In genomic region chr12:8936210-8936609, GRCm38 (mm10) we compare ENCODE assay signal across 12 mouse cellular contexts. TPM values are rescaled to one million over a fixed set of nuclear protein-coding genes. Genes with fewer than 3 reads are reported as not detected.
DNase-seq lines count a peak whose midpoint lies in the region; ATAC-seq and TF ChIP-seq lines count a peak whose summit lies in the region.
"Not testable (repeated sequence)": the region's sequence is repeated elsewhere in the genome, so short reads cannot be mapped to it uniquely, and the experiment has no call there.
"Had no signal": no experiment of that assay in that cellular context is flagged by ENCODE, and none has a peak within 500 bp of the region (broad histone marks: within the 10 kb centered on the region; RNA-seq: fewer than 3 reads in every experiment).

No protein-coding gene starts in this region.

- H3K27ac ChIP-seq in MEL (ENCODE audit: control insufficient read depth, low read depth, low read length); gastrocnemius, adult 2 months; kidney, adult 2 months (ENCODE audit: insufficient read depth, low read depth, low read length); liver, adult 2 months (replicated peaks; ENCODE audit: insufficient read depth, low read depth, low read length); midbrain, postnatal 0 days (ENCODE audit: low read depth, low read length); thymus, adult 2 months (ENCODE audit: control insufficient read depth, insufficient read depth, low read length): not testable (repeated sequence)

- H3K36me3 ChIP-seq in MEL (ENCODE audit: control insufficient read depth in 1 of 2, insufficient read depth in 2 of 2, low read length in 2 of 2) = peaks cover 0 to 26% of the 10 kb centered on the region in 2 experiments; a peak in 3 of 4 replicates
- peaks cover 20% of the 10 kb centered on the region for H3K36me3 ChIP-seq in kidney, adult 2 months (ENCODE audit: control insufficient read depth, insufficient read depth, low read length)
- peaks cover 56% of the 10 kb centered on the region for H3K36me3 ChIP-seq in liver, adult 2 months (ENCODE audit: control insufficient read depth, insufficient read depth, low read length)
- H3K36me3 ChIP-seq in midbrain, postnatal 0 days (ENCODE audit: insufficient read depth, low read length) = peaks cover 39% of the 10 kb centered on the region
- peaks cover 60% of the 10 kb centered on the region for H3K36me3 ChIP-seq in thymus, adult 2 months (ENCODE audit: control insufficient read depth, insufficient read depth, low read length)

- peak; percentile 12 to 38 (median 27); a peak in 4 of 6 replicates for TF ChIP-seq CTCF in MEL (IDR thresholded peaks at IDR 0.05 in 2 of 3, conservative IDR thresholded peaks at IDR 0.05 in 1 of 3; ENCODE audit: control insufficient read depth in 1 of 3, insufficient read depth in 1 of 3, low read depth in 2 of 3, low read length in 3 of 3, poor library complexity in 1 of 3, severe bottlenecking in 1 of 3)
- TF ChIP-seq CTCF in gastrocnemius, adult 2 months (IDR thresholded peaks at IDR 0.05) = peak; percentile 66
- TF ChIP-seq CTCF in kidney, adult 2 months (conservative IDR thresholded peaks at IDR 0.05; ENCODE audit: insufficient read depth, insufficient read length, low read depth, low read length) = 0 out of 2 replicates have a peak, but pooled peaks have one; percentile 15
- TF ChIP-seq CTCF in liver, adult 2 months (IDR thresholded peaks at IDR 0.05; ENCODE audit: low read depth, low read length) = 0 out of 2 replicates have a peak, but pooled peaks have one; percentile 3
- peak; percentile 52 for TF ChIP-seq CTCF in midbrain, postnatal 0 days (IDR thresholded peaks at IDR 0.05)
- TF ChIP-seq CTCF in thymus, adult 2 months (IDR thresholded peaks at IDR 0.05; ENCODE audit: borderline replicate concordance, control insufficient read depth, extremely low read depth, insufficient read depth, low read length, poor library complexity) = not testable (repeated sequence)

- not testable (repeated sequence) for H3K4me3 ChIP-seq in MEL (ENCODE audit: control insufficient read depth in 1 of 2, insufficient read depth in 1 of 2, low read depth in 2 of 2, low read length in 2 of 2); gastrocnemius, adult 2 months; kidney, adult 2 months (ENCODE audit: insufficient read depth, low read depth, low read length); liver, adult 2 months (ENCODE audit: insufficient read depth, low read depth, low read length); midbrain, postnatal 0 days (ENCODE audit: low read depth, low read length); thymus, adult 2 months (ENCODE audit: control insufficient read depth, insufficient read depth, low read length)

- WGBS in kidney, adult 2 months = 65% methylated on average over 4 of the region's 4 CpGs
- WGBS in liver, adult 2 months = 82% methylated on average over 4 of the region's 4 CpGs
- 75% methylated on average over 4 of the region's 4 CpGs for WGBS in midbrain, postnatal 0 days
- WGBS in thymus, adult 2 months = 88% methylated on average over 4 of the region's 4 CpGs

- not testable (repeated sequence) for ATAC-seq in midbrain, postnatal 0 days (ENCODE audit: low FRiP score)

- intact Hi-C loops in gastrocnemius, adult 2 months (cut with DNase I) = loop anchor here (2.0 kb wide), 1 partner anchor 47 kb away; no protein-coding TSS in a partner anchor

- not testable (repeated sequence) for H3K4me1 ChIP-seq in MEL (ENCODE audit: control insufficient read depth in 1 of 2, insufficient read depth in 2 of 2, low read length in 2 of 2); kidney, adult 2 months (ENCODE audit: control insufficient read depth, insufficient read depth, low read length); liver, adult 2 months (ENCODE audit: control insufficient read depth, insufficient read depth, low read length); midbrain, postnatal 0 days (ENCODE audit: insufficient read depth, low read length); thymus, adult 2 months (replicated peaks; ENCODE audit: control insufficient read depth, insufficient read depth, low read length)

- not testable (repeated sequence) for H3K9ac ChIP-seq in MEL (ENCODE audit: control insufficient read depth, low read depth, low read length, poor library complexity, severe bottlenecking); liver, adult 2 months (ENCODE audit: low read depth, low read length); midbrain, postnatal 0 days (replicated peaks; ENCODE audit: low read length, poor library complexity, severe bottlenecking)

- H3K79me2 ChIP-seq in MEL (ENCODE audit: control insufficient read depth, insufficient read depth, low read length, poor library complexity); liver, adult 2 months (ENCODE audit: control insufficient read depth, insufficient read depth, low read length): not testable (repeated sequence)

- peak; percentile 61 for DNase-seq in 3T3-L1 (ENCODE audit: low read depth, low spot score)
- peak; percentile 42 for DNase-seq in MEL (ENCODE audit: low read depth, low spot score)
- DNase-seq in adrenal gland, postnatal 36 days = peak; percentile 34 to 49
- DNase-seq in gastrocnemius, adult 2 months; midbrain, postnatal 0 days (ENCODE audit: low spot score): not testable (repeated sequence)
- DNase-seq in kidney, adult 2 months = peak; percentile 26
- DNase-seq in liver, adult 2 months (ENCODE audit: extremely low read depth, low read depth, low spot score) = peak; percentile 26
- DNase-seq in thymus, adult 2 months = peak; percentile 29

- TF ChIP-seq RAD21 in MEL (IDR thresholded peaks at IDR 0.05; ENCODE audit: low read depth, low read length) = not testable (repeated sequence)

- H3K27me3 ChIP-seq in MEL (ENCODE audit: control insufficient read depth in 1 of 2, insufficient read depth in 2 of 2, low read length in 2 of 2); kidney, adult 2 months (replicated peaks; ENCODE audit: control insufficient read depth, insufficient read depth, low read length); liver, adult 2 months (ENCODE audit: control insufficient read depth, insufficient read depth, low read length); midbrain, postnatal 0 days (ENCODE audit: insufficient read depth, low read length); thymus, adult 2 months (ENCODE audit: control insufficient read depth, insufficient read depth, low read length): not testable (repeated sequence)

- not testable (repeated sequence) for TF ChIP-seq EP300 in MEL (IDR thresholded peaks at IDR 0.05; ENCODE audit: low read depth in 1 of 2, low read length in 2 of 2)

- H3K9me3 ChIP-seq in MEL (replicated peaks; ENCODE audit: insufficient read depth, low read length); midbrain, postnatal 0 days (ENCODE audit: low read length): not testable (repeated sequence)

- not testable (repeated sequence) for H3K4me2 ChIP-seq in midbrain, postnatal 0 days (ENCODE audit: low read depth, low read length, poor library complexity, severe bottlenecking)

- not testable (repeated sequence) for TF ChIP-seq POLR2A in MEL (IDR thresholded peaks at IDR 0.05; ENCODE audit: control insufficient read depth in 1 of 2, insufficient read depth in 1 of 2, low read depth in 1 of 2, low read length in 2 of 2, poor library complexity in 1 of 2); kidney, adult 2 months (IDR thresholded peaks at IDR 0.05; ENCODE audit: low read depth, low read length); liver, adult 2 months (IDR thresholded peaks at IDR 0.05; ENCODE audit: extremely low read depth, insufficient read depth, low read length); thymus, adult 2 months (IDR thresholded peaks at IDR 0.05; ENCODE audit: control insufficient read depth, extremely low read depth, insufficient read depth, low read length, poor library complexity)

RNA-seq across cellular contexts. Expression of gene Matn3, which starts 11.5 kb away (rescaled TPM):
- total RNA-seq in MEL (2012; rRNA removed) = not detected in 2 replicates
- not detected for polyA plus RNA-seq in MEL (2012; ENCODE audit: insufficient read depth in 1 of 2, insufficient read length in 2 of 2, low read depth in 1 of 2, low replicate concordance in 2 of 2, missing spikeins in 1 of 2)
- total RNA-seq in adrenal gland, postnatal 36 days (2021) = not detected
- total RNA-seq in gastrocnemius, adult 2 months (2021) = under 1 TPM in 1 of 2 experiments, not detected in 1; 0.36 TPM
- not detected in 2 replicates for polyA plus RNA-seq in kidney, adult 2 months (2012; rRNA removed)
- not detected in 2 replicates for total RNA-seq in liver, adult 2 months (2014; rRNA removed)
- polyA plus RNA-seq in liver, adult 2 months (2012; rRNA removed) = not detected in 2 replicates
- total RNA-seq in midbrain, postnatal 0 days (2014; rRNA removed) = 0.33 and 0.38 TPM in 2 replicates
- 0.11 and 0.29 TPM in 2 replicates for polyA plus RNA-seq in midbrain, postnatal 0 days (2015; fragmentation: Nextera tagmentation; extraction: Ambion mirVana)
- polyA plus RNA-seq in thymus, adult 2 months (2012; rRNA removed) = 0.06 and 0.15 TPM in 2 replicates
- total RNA-seq: layer of hippocampus, postnatal 36 days; megakaryocyte progenitor cell, adult 5-6 weeks had no signal
- polyA plus RNA-seq: cerebellum, adult 2 months; large intestine, adult 2 months had no signal

RNA-seq across cellular contexts. Expression of gene Laptm4a, which starts 14.7 kb away (rescaled TPM):
- total RNA-seq in MEL (2012; rRNA removed) = 43.8 and 49.0 TPM in 2 replicates
- polyA plus RNA-seq in MEL (2012; ENCODE audit: insufficient read depth in 1 of 2, insufficient read length in 2 of 2, low read depth in 1 of 2, low replicate concordance in 2 of 2, missing spikeins in 1 of 2) = 10 to 100 TPM in 1 of 2 experiments, not detected in 1; 49.7 TPM
- total RNA-seq in adrenal gland, postnatal 36 days (2021) = 100 to 1,000 TPM; 580 to 600 TPM
- 100 to 1,000 TPM; 195 to 263 TPM for total RNA-seq in gastrocnemius, adult 2 months (2021)
- polyA plus RNA-seq in kidney, adult 2 months (2012; rRNA removed) = 256 and 291 TPM in 2 replicates
- total RNA-seq in liver, adult 2 months (2014; rRNA removed) = 197 and 202 TPM in 2 replicates
- polyA plus RNA-seq in liver, adult 2 months (2012; rRNA removed) = 155 TPM in 2 replicates
- total RNA-seq in midbrain, postnatal 0 days (2014; rRNA removed) = 165 and 177 TPM in 2 replicates
- 225 TPM in 2 replicates for polyA plus RNA-seq in midbrain, postnatal 0 days (2015; fragmentation: Nextera tagmentation; extraction: Ambion mirVana)
- polyA plus RNA-seq in thymus, adult 2 months (2012; rRNA removed) = 109 and 138 TPM in 2 replicates

RNA-seq across cellular contexts. Expression of gene Wdr35, which starts 37.5 kb away (rescaled TPM):
- total RNA-seq in MEL (2012; rRNA removed) = 5.1 and 5.7 TPM in 2 replicates
- 1 to 10 TPM in 1 of 2 experiments, not detected in 1; 5.9 TPM for polyA plus RNA-seq in MEL (2012; ENCODE audit: insufficient read depth in 1 of 2, insufficient read length in 2 of 2, low read depth in 1 of 2, low replicate concordance in 2 of 2, missing spikeins in 1 of 2)
- 10 to 100 TPM; 15.4 to 16.5 TPM for total RNA-seq in adrenal gland, postnatal 36 days (2021)
- 10 to 100 TPM in 1 of 2 experiments, 1 to 10 TPM in 1; 8.8 to 11.8 TPM for total RNA-seq in gastrocnemius, adult 2 months (2021)
- 5.3 and 6.0 TPM in 2 replicates for polyA plus RNA-seq in kidney, adult 2 months (2012; rRNA removed)
- total RNA-seq in liver, adult 2 months (2014; rRNA removed) = 2.9 and 3.0 TPM in 2 replicates
- polyA plus RNA-seq in liver, adult 2 months (2012; rRNA removed) = 0.36 and 0.59 TPM in 2 replicates
- total RNA-seq in midbrain, postnatal 0 days (2014; rRNA removed) = 19.3 and 24.2 TPM in 2 replicates
- 21.4 and 22.4 TPM in 2 replicates for polyA plus RNA-seq in midbrain, postnatal 0 days (2015; fragmentation: Nextera tagmentation; extraction: Ambion mirVana)
- 1.6 and 1.8 TPM in 2 replicates for polyA plus RNA-seq in thymus, adult 2 months (2012; rRNA removed)
